ENCODE assay signal across 12 mouse cellular contexts in the genomic region with DNA sequence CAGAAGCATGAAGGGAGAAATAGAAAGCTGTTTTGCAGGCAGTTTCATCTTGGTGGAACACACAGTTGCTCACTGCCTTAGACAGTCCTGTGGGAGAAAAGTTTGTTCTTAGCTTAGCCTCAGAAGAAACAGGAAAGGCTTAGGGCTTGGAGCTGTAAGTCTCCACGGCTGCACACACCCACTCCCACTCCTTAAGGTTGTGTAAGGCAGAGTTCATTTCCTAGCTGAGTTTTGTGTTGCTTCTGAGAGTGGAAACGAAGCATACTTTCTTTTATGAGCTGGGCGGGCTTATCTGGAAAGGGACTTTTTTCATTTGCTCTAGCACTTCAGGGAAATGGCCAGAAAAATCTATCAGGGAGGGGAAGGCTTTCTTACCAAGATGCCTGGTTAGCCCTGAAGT. TPM values are rescaled to one million over a fixed set of nuclear protein-coding genes. Genes with fewer than 3 reads are reported as not detected.
DNase-seq lines count a peak whose midpoint lies in the region; ATAC-seq lines count a peak whose summit lies in the region.
"Had no signal": no experiment of that assay in that cellular context is flagged by ENCODE, and none has a peak within 500 bp of the region (broad histone marks: within the 10 kb centered on the region; RNA-seq: fewer than 3 reads in every experiment).

No protein-coding gene starts in this region.

- H3K4me2 ChIP-seq in hindbrain, embryonic 15.5 days = no peak overlapping the region
- H3K4me2 ChIP-seq in hindbrain, embryonic 12.5 days (replicated peaks) = no peak overlapping the region
- no peak overlapping the region for H3K4me2 ChIP-seq in embryonic facial prominence, embryonic 13.5 days
- H3K4me2 ChIP-seq in forebrain, embryonic 16.5 days (ENCODE audit: low read length) = no peak overlapping the region
- H3K4me2 ChIP-seq: forebrain, embryonic 13.5 days; neural tube, embryonic 12.5 days had no signal

- H3K4me1 ChIP-seq in hindbrain, embryonic 15.5 days (replicated peaks) = peaks cover 23% of the 10 kb centered on the region
- H3K4me1 ChIP-seq in hindbrain, embryonic 12.5 days = peaks cover 10% of the 10 kb centered on the region
- peaks cover 33% of the 10 kb centered on the region for H3K4me1 ChIP-seq in embryonic facial prominence, embryonic 13.5 days
- peaks cover 61% of the 10 kb centered on the region for H3K4me1 ChIP-seq in limb, embryonic 10.5 days
- H3K4me1 ChIP-seq in forebrain, embryonic 16.5 days (replicated peaks; ENCODE audit: control insufficient read depth, insufficient read depth, low read length) = 0 out of 2 replicates have a peak, but pooled peaks cover 4% of the 10 kb centered on the region
- H3K4me1 ChIP-seq: forebrain, embryonic 13.5 days had no signal

- H3K4me3 ChIP-seq in hindbrain, embryonic 15.5 days = no peak overlapping the region
- no peak overlapping the region for H3K4me3 ChIP-seq in hindbrain, embryonic 12.5 days
- no peak overlapping the region for H3K4me3 ChIP-seq in embryonic facial prominence, embryonic 13.5 days
- no peak overlapping the region for H3K4me3 ChIP-seq in limb, embryonic 10.5 days
- no peak overlapping the region for H3K4me3 ChIP-seq in forebrain, embryonic 16.5 days (replicated peaks; ENCODE audit: low read length)
- H3K4me3 ChIP-seq: forebrain, embryonic 13.5 days; hindbrain, embryonic 10.5 days; neural tube, embryonic 12.5 days had no signal

- peaks cover 35% of the 10 kb centered on the region for H3K36me3 ChIP-seq in hindbrain, embryonic 15.5 days
- H3K36me3 ChIP-seq in hindbrain, embryonic 12.5 days = peaks cover 38% of the 10 kb centered on the region
- peaks cover 65% of the 10 kb centered on the region for H3K36me3 ChIP-seq in embryonic facial prominence, embryonic 13.5 days
- H3K36me3 ChIP-seq in limb, embryonic 10.5 days = peaks cover 69% of the 10 kb centered on the region
- H3K36me3 ChIP-seq in forebrain, embryonic 16.5 days (ENCODE audit: control insufficient read depth, insufficient read depth) = peaks cover 11% of the 10 kb centered on the region; the same call in 1 of the 2 replicates

- no peak overlapping the region for H3K9ac ChIP-seq in hindbrain, embryonic 15.5 days
- no peak overlapping the region for H3K9ac ChIP-seq in hindbrain, embryonic 12.5 days
- no peak overlapping the region for H3K9ac ChIP-seq in embryonic facial prominence, embryonic 13.5 days
- no peak overlapping the region for H3K9ac ChIP-seq in forebrain, embryonic 16.5 days (replicated peaks; ENCODE audit: low read depth, low read length)
- H3K9ac ChIP-seq: forebrain, embryonic 13.5 days; neural tube, embryonic 12.5 days had no signal

- no peaks in the 10 kb centered on the region for H3K9me3 ChIP-seq in hindbrain, embryonic 15.5 days
- no peaks in the 10 kb centered on the region for H3K9me3 ChIP-seq in hindbrain, embryonic 12.5 days (replicated peaks)
- no peaks in the 10 kb centered on the region for H3K9me3 ChIP-seq in embryonic facial prominence, embryonic 13.5 days
- no peaks in the 10 kb centered on the region for H3K9me3 ChIP-seq in limb, embryonic 10.5 days (replicated peaks)
- no peaks in the 10 kb centered on the region for H3K9me3 ChIP-seq in forebrain, embryonic 16.5 days (ENCODE audit: control insufficient read depth, low read length)
- H3K9me3 ChIP-seq: forebrain, embryonic 13.5 days; hindbrain, embryonic 10.5 days; neural tube, embryonic 12.5 days had no signal

- DNase-seq in adipocyte (ENCODE audit: low spot score) = peak; percentile 3
- no peak for DNase-seq in limb, embryonic 10.5 days (ENCODE audit: low spot score)
- DNase-seq in right cerebral cortex, adult 2 months (ENCODE audit: low spot score in 2 of 2) = no peak
- DNase-seq: right cerebral cortex, postnatal 4 days; thymus, postnatal 4 days had no signal

- H3K27me3 ChIP-seq in hindbrain, embryonic 15.5 days = no peaks in the 10 kb centered on the region
- no peaks in the 10 kb centered on the region for H3K27me3 ChIP-seq in hindbrain, embryonic 12.5 days
- no peaks in the 10 kb centered on the region for H3K27me3 ChIP-seq in embryonic facial prominence, embryonic 13.5 days
- no peaks in the 10 kb centered on the region for H3K27me3 ChIP-seq in limb, embryonic 10.5 days (ENCODE audit: low read depth, poor library complexity, severe bottlenecking)
- H3K27me3 ChIP-seq in forebrain, embryonic 16.5 days (replicated peaks; ENCODE audit: control insufficient read depth, insufficient read depth, low read length) = no peaks in the 10 kb centered on the region
- H3K27me3 ChIP-seq: forebrain, embryonic 13.5 days; neural tube, embryonic 12.5 days had no signal

- H3K27ac ChIP-seq in hindbrain, embryonic 15.5 days (replicated peaks) = peak overlapping the region; percentile 65; the same call in 1 of the 2 replicates
- no peak overlapping the region for H3K27ac ChIP-seq in hindbrain, embryonic 12.5 days
- H3K27ac ChIP-seq in embryonic facial prominence, embryonic 13.5 days = peak overlapping the region; percentile 73
- H3K27ac ChIP-seq in limb, embryonic 10.5 days = peak overlapping the region; percentile 79
- H3K27ac ChIP-seq in forebrain, embryonic 16.5 days (ENCODE audit: low read length) = no peak overlapping the region
- H3K27ac ChIP-seq: neural tube, embryonic 12.5 days had no signal

- ATAC-seq in hindbrain, embryonic 15.5 days (ENCODE audit: low FRiP score, low read depth) = no peak
- ATAC-seq in hindbrain, embryonic 12.5 days (ENCODE audit: low FRiP score) = no peak
- no peak for ATAC-seq in embryonic facial prominence, embryonic 13.5 days (ENCODE audit: insufficient number of reproducible peaks, insufficient read depth, low FRiP score, low TSS enrichment, low read depth)
- ATAC-seq in forebrain, embryonic 16.5 days = no peak
- ATAC-seq: forebrain, embryonic 13.5 days had no signal

- WGBS in hindbrain, embryonic 15.5 days = 78% methylated on average over 3 of the region's 3 CpGs
- WGBS in hindbrain, embryonic 12.5 days = 75% methylated on average over 3 of the region's 3 CpGs
- 62% methylated on average over 3 of the region's 3 CpGs for WGBS in embryonic facial prominence, embryonic 13.5 days
- 79% methylated on average over 3 of the region's 3 CpGs for WGBS in limb, embryonic 10.5 days
- WGBS in forebrain, embryonic 16.5 days = 84% methylated on average over 3 of the region's 3 CpGs

RNA-seq across cellular contexts. Expression of gene Gm45521, which starts 57.1 kb away (rescaled TPM):
- not detected in 2 replicates for polyA plus RNA-seq in hindbrain, embryonic 15.5 days (2015; fragmentation: Nextera tagmentation; extraction: Ambion mirVana)
- 0.67 TPM in 1 of 2 replicates, not detected in the other for polyA plus RNA-seq in hindbrain, embryonic 12.5 days (2016; fragmentation: Nextera tagmentation; extraction: Ambion mirVana)
- polyA plus RNA-seq in embryonic facial prominence, embryonic 13.5 days (2015; fragmentation: Nextera tagmentation; extraction: Ambion mirVana) = not detected in 2 replicates
- not detected in 2 replicates for polyA plus RNA-seq in limb, embryonic 10.5 days (2016; fragmentation: Nextera tagmentation; extraction: Ambion mirVana)
- polyA plus RNA-seq in forebrain, embryonic 16.5 days (2015; fragmentation: Nextera tagmentation; extraction: Ambion mirVana) = 0.44 TPM in 1 of 2 replicates, not detected in the other
- polyA plus RNA-seq: forebrain, embryonic 13.5 days; neural tube, embryonic 12.5 days had no signal

Comparison
In these comparisons a context has a peak if more than half of its experiments do, and no peak if none do; other contexts are left out.
1. H3K27ac ChIP-seq: peak in hindbrain, embryonic 15.5 days (single experiment), embryonic facial prominence, embryonic 13.5 days (single experiment) and limb, embryonic 10.5 days (single experiment); none in hindbrain, embryonic 12.5 days (single experiment) and forebrain, embryonic 16.5 days (single experiment).